Mouse (Mus musculus): ENCODE measurements around the gene Gjb1. TPM values are rescaled to one million over a fixed set of nuclear protein-coding genes. Genes with fewer than 3 reads are reported as not detected.

The Gjb1 gene
- polyA plus RNA-seq (2012; rRNA removed): 73.5 and 91.6 TPM in 2 replicates

GRCm38 (mm10) chrX:101376190-101376968 lies at the start of gene Gjb1:
TSS of gene Gjb1 (plus strand) at chrX:101376378.

GRCm38 (mm10) chrX:101420700-101421095 lies 44.5 kb downstream of the Gjb1 start, which contains the start of gene Zmym3:
TSS of gene Zmym3 (minus strand) at chrX:101420849.

GRCm38 (mm10) chrX:101429142-101429949 lies 53.2 kb downstream of the Gjb1 start, which contains the start of gene Nono:
TSS of gene Nono (plus strand) at chrX:101429318.

Other genes starting within 250 kb of the Gjb1 start
- gene Snx12, start 153.8 kb upstream of the Gjb1 start, polyA plus RNA-seq (2012; rRNA removed): 12.6 and 13.5 TPM in 2 replicates
- 36.6 and 48.0 TPM in 2 replicates for gene Foxo4, start 121.8 kb upstream of the Gjb1 start, polyA plus RNA-seq (2012; rRNA removed)
- not detected in 2 replicates for gene Gm614, start 112.4 kb upstream of the Gjb1 start, polyA plus RNA-seq (2012; rRNA removed)
- gene Il2rg, start 108.1 kb upstream of the Gjb1 start, polyA plus RNA-seq (2012; rRNA removed): 6.0 and 7.7 TPM in 2 replicates
- gene Gm20489, start 107.4 kb upstream of the Gjb1 start, polyA plus RNA-seq (2012; rRNA removed): not detected in 2 replicates
- 127 and 135 TPM in 2 replicates for gene Med12, start 102.3 kb upstream of the Gjb1 start, polyA plus RNA-seq (2012; rRNA removed)
- gene Nlgn3, start 77.2 kb upstream of the Gjb1 start, polyA plus RNA-seq (2012; rRNA removed): 0.37 and 0.51 TPM in 2 replicates
- 16.7 and 17.9 TPM in 2 replicates for gene Zmym3, start 44.5 kb downstream of the Gjb1 start, polyA plus RNA-seq (2012; rRNA removed)
- 53.8 and 58.2 TPM in 2 replicates for gene Nono, start 52.9 kb downstream of the Gjb1 start, polyA plus RNA-seq (2012; rRNA removed)
- gene Itgb1bp2, start 72.7 kb downstream of the Gjb1 start, polyA plus RNA-seq (2012; rRNA removed): 0.51 and 0.76 TPM in 2 replicates
- 1.5 and 2.6 TPM in 2 replicates for gene Taf1, start 156.4 kb downstream of the Gjb1 start, polyA plus RNA-seq (2012; rRNA removed)

Measured in colon, adult 2 months (tissue).